Mouse (Mus musculus) left cerebral cortex, postnatal 36 days (tissue): ENCODE data around the gene Med21. TPM values are rescaled to one million over a fixed set of nuclear protein-coding genes. Genes with fewer than 3 reads are reported as not detected.

Experiments
- DNase-seq, 2 experiments: peaks; one replicate each; pipeline ENCODE4 v3.0.0; 2021 to 2022; ENCODE audit warnings: low spot score in 2 of 2, mixed read lengths in 1 of 2
- intact Hi-C: fragments of 180-260 bp; cut with DNase I; formaldehyde crosslinking; loops from one replicate; pipeline ENCODE4 v1.15.1; 2025
- total RNA-seq, 2 experiments: library from RNA; stranded (reverse); gene quantifications; 2 replicates each; pipeline ENCODE4 v1.2.3; 2021

Med21 gene
- 10 to 100 TPM; 39.1 to 43.6 TPM for total RNA-seq

- peak; percentile 96 to 97 for DNase-seq
- intact Hi-C loops: loop anchor here (5.0 kb wide), 1 partner anchor 85 kb away; no protein-coding TSS in a partner anchor
Observed at GRCm38 (mm10) chr6:146642276-146643183, at the start of gene Med21, which contains the start of gene Tm7sf3. TSS of gene Med21 (plus strand) at chr6:146642547. TSS of gene Tm7sf3 (minus strand) at chr6:146642824.

- intact Hi-C loops: no loop called here
- DNase-seq: no peak
Observed at GRCm38 (mm10) chr6:146602601-146603000, 39.7 kb upstream of the Med21 start.

- DNase-seq: no peak
- intact Hi-C loops: no loop called here
Observed at GRCm38 (mm10) chr6:146603651-146604050, 38.7 kb upstream of the Med21 start.

GRCm38 (mm10) chr6:146611385-146611784 lies 31.0 kb upstream of the Med21 start:
- no peak for DNase-seq
- intact Hi-C loops: no loop called here

- intact Hi-C loops: no loop called here
- DNase-seq: no peak
Observed at GRCm38 (mm10) chr6:146611897-146612296, 30.4 kb upstream of the Med21 start.

GRCm38 (mm10) chr6:146612736-146613135 lies 29.6 kb upstream of the Med21 start:
- intact Hi-C loops: no loop called here
- no peak for DNase-seq

GRCm38 (mm10) chr6:146613907-146614306 lies 28.4 kb upstream of the Med21 start:
- no peak for DNase-seq
- intact Hi-C loops: no loop called here

- intact Hi-C loops: no loop called here
- DNase-seq: no peak
Observed at GRCm38 (mm10) chr6:146614541-146614940, 27.8 kb upstream of the Med21 start.

GRCm38 (mm10) chr6:146615891-146616290 lies 26.5 kb upstream of the Med21 start:
- no peak for DNase-seq
- intact Hi-C loops: no loop called here

- DNase-seq: no peak
- intact Hi-C loops: no loop called here
Observed at GRCm38 (mm10) chr6:146616670-146617069, 25.7 kb upstream of the Med21 start.

GRCm38 (mm10) chr6:146628123-146628522 lies 14.2 kb upstream of the Med21 start:
- DNase-seq: no peak
- intact Hi-C loops: no loop called here

- intact Hi-C loops: loop anchor here (5.0 kb wide), 1 partner anchor 48 kb away; no protein-coding TSS in a partner anchor
- DNase-seq: no peak
Observed at GRCm38 (mm10) chr6:146629781-146630756, 12.3 kb upstream of the Med21 start.

- intact Hi-C loops: loop anchor here (5.0 kb wide), 1 partner anchor 49 kb away; no protein-coding TSS in a partner anchor
- no peak for DNase-seq
Observed at GRCm38 (mm10) chr6:146630961-146631360, 11.4 kb upstream of the Med21 start.

GRCm38 (mm10) chr6:146631847-146632246 lies 10.5 kb upstream of the Med21 start:
- intact Hi-C loops: loop anchor here (5.0 kb wide), 1 partner anchor 50 kb away; no protein-coding TSS in a partner anchor
- no peak for DNase-seq

GRCm38 (mm10) chr6:146632403-146632802 lies 9.9 kb upstream of the Med21 start:
- intact Hi-C loops: loop anchor here (5.0 kb wide), 1 partner anchor 50 kb away; no protein-coding TSS in a partner anchor
- DNase-seq: no peak

GRCm38 (mm10) chr6:146633097-146633496 lies 9.2 kb upstream of the Med21 start:
- intact Hi-C loops: loop anchor here (5.0 kb wide), 1 partner anchor 51 kb away; no protein-coding TSS in a partner anchor
- DNase-seq: no peak

GRCm38 (mm10) chr6:146633629-146634014 lies 8.7 kb upstream of the Med21 start:
- peak in 1 of 2 experiments; percentile 27 for DNase-seq
- intact Hi-C loops: loop anchor here (5.0 kb wide), 1 partner anchor 51 kb away; no protein-coding TSS in a partner anchor

GRCm38 (mm10) chr6:146634015-146634722 lies 8.2 kb upstream of the Med21 start:
- peak; percentile 71 to 78 for DNase-seq
- intact Hi-C loops: loop anchor here (5.0 kb wide), 1 partner anchor 52 kb away; no protein-coding TSS in a partner anchor
